Mouse (Mus musculus) lung, embryonic 16.5 days (tissue): ENCODE measurements around the gene Gramd1a. TPM values are rescaled to one million over a fixed set of nuclear protein-coding genes. Genes with fewer than 3 reads are reported as not detected.

Experiments used
- ATAC-seq: fragments of 200-750 bp; cut with Nextera tagmentation; 2 replicates; pipeline ENCODE4 v1.8.0; 2017; ENCODE audit warnings: low read depth, mild to moderate bottlenecking, moderate library complexity
- H3K27ac ChIP-seq: fragments of 300-500 bp; sonication (generic); 2 replicates; pipeline ENCODE4 v1.5.1; 2014; ENCODE audit warnings: mild to moderate bottlenecking, control low read depth, low read length
- H3K27me3 ChIP-seq: fragments of 300-500 bp; sonication (generic); 2 replicates; pipeline ENCODE4 v1.6.1; 2014; ENCODE audit warnings: low read depth, low read length, mixed read lengths; ENCODE audit not compliant: control insufficient read depth, insufficient read depth
- H3K36me3 ChIP-seq: fragments of 300-500 bp; sonication (generic); 2 replicates; pipeline ENCODE4 v1.6.1; 2014; ENCODE audit warnings: low read length; ENCODE audit not compliant: control insufficient read depth, insufficient read depth
- H3K4me1 ChIP-seq: fragments of 300-500 bp; sonication (generic); replicated peaks from 2 replicates; pipeline ENCODE4 v1.6.1; 2014; ENCODE audit warnings: low read length, mixed read lengths; ENCODE audit not compliant: control insufficient read depth, insufficient read depth
- H3K4me2 ChIP-seq: fragments of 300-500 bp; sonication (generic); 2 replicates; pipeline ENCODE4 v1.6.1; 2014; ENCODE audit warnings: low read depth, low read length, control low read depth
- H3K4me3 ChIP-seq: fragments of 300-500 bp; sonication (generic); 2 replicates; pipeline ENCODE4 v1.5.1; 2014; ENCODE audit warnings: mild to moderate bottlenecking, low read length, control low read depth
- H3K9ac ChIP-seq: fragments of 300-500 bp; sonication (generic); 2 replicates; pipeline ENCODE4 v1.6.1; 2014; ENCODE audit warnings: low read length, control low read depth
- H3K9me3 ChIP-seq: fragments of 300-500 bp; sonication (generic); 2 replicates; pipeline ENCODE4 v1.6.1; 2016; ENCODE audit warnings: low read length; ENCODE audit not compliant: control insufficient read depth
- WGBS: fragments of 180-500 bp; shearing (Covaris S2); extraction: QIAGEN DNeasy Blood & Tissue Kit; methylation state at CpG from one replicate; pipeline ENCODE4 v1.1.7; 2014; 5-methylcytosine and 5-hydroxymethylcytosine counted together
- polyA plus RNA-seq: library from polyadenylated mRNA; unstranded; fragments of >200 nt; fragmentation: Nextera tagmentation; extraction: Ambion mirVana; gene quantifications from 2 replicates; pipeline ENCODE4 v1.2.1, GENCODE M21; 2015

Gramd1a gene
- polyA plus RNA-seq, 1 experiment from 2014 or later, result 68.1 TPM

DNA sequence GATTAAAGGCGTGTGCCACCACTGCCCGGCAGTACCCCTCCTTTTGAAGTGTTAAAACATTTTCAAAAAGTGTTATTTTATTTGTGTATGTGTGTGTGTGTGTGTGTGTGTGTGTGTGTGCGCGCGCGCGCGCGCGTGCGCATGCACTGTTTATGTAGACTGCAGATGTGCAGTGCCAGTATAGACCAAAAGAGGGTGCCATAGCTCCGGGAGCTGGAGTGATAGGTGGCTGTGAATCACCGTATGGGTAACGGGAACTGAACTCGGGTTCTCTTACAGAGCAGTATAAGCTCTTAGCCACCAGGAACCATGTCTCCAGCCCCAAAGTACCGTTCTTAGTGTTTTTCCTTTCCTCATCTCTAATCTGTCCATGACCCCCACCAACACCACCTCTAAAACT is 10.8 kb downstream of the Gramd1a start:
- H3K27ac ChIP-seq, result no peak overlapping the region
- peaks cover 33% of the 10 kb centered on the region for H3K36me3 ChIP-seq
- H3K27me3 ChIP-seq, result no peaks in the 10 kb centered on the region
- no peak overlapping the region for H3K4me3 ChIP-seq
- no peak overlapping the region for H3K4me2 ChIP-seq
- no peaks in the 10 kb centered on the region for H3K9me3 ChIP-seq
- no peak for ATAC-seq
- WGBS, result 92% methylated on average over 16 of the region's 16 CpGs
- H3K9ac ChIP-seq, result no peak overlapping the region
- H3K4me1 ChIP-seq, result peaks cover 42% of the 10 kb centered on the region

DNA sequence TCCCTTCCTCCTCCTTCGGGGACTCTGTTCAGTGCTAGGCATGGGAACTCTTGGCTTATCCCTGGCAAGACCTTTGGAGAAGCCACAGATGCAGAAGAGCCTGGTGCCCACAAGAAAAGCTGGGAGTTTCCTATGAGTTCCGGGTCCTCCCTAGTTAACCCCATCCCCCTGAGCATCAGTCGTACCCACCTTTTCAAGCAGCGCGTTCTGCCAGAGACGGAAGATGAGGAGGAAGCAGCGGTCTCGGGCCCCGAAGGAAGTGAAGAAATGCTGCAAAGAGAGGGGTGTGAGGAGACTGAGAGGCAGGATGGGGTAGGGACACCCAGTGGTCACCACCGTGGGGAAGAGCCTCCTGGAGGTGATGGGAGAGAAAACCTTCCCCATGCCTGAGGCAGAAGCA is 14.8 kb downstream of the Gramd1a start:
- Histone ChIP-seq H3K27me3 (no peaks in the 10 kb centered on the region), H3K4me1 (peaks cover 5% of the 10 kb centered on the region), H3K4me3 (no peak overlapping the region), H3K9ac (no peak overlapping the region), H3K36me3 (peaks cover 58% of the 10 kb centered on the region), H3K27ac (no peak overlapping the region), H3K4me2 (no peak overlapping the region), H3K9me3 (no peaks in the 10 kb centered on the region)
- no peak for ATAC-seq
- WGBS, result 85% methylated on average over 10 of the region's 10 CpGs

DNA sequence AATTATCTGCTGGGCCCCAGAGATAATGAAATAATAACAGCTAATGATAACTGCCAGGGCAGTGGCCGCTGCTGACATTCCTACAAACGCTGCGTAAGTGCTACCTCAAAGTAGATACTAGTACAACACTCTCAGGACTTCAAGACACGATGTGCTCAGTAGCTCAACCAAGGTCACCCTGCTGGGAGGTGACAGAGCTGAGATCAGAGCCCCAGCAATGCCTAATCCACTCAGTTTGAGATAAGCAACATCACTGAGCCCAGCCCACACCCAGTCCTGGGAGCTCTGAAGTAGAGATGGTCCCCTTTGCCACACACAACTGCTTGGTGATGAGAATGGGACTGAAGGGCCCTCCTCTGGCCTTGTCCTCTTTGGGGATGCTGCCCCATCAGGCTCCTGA is 15.4 kb downstream of the Gramd1a start:
- 67% methylated on average over 4 of the region's 4 CpGs for WGBS
- Histone ChIP-seq H3K4me2 (no peak overlapping the region), H3K27ac (no peak overlapping the region), H3K36me3 (peaks cover 64% of the 10 kb centered on the region), H3K27me3 (no peaks in the 10 kb centered on the region), H3K9me3 (no peaks in the 10 kb centered on the region), H3K9ac (no peak overlapping the region), H3K4me1 (no peaks in the 10 kb centered on the region), H3K4me3 (no peak overlapping the region)
- ATAC-seq, result no peak

DNA sequence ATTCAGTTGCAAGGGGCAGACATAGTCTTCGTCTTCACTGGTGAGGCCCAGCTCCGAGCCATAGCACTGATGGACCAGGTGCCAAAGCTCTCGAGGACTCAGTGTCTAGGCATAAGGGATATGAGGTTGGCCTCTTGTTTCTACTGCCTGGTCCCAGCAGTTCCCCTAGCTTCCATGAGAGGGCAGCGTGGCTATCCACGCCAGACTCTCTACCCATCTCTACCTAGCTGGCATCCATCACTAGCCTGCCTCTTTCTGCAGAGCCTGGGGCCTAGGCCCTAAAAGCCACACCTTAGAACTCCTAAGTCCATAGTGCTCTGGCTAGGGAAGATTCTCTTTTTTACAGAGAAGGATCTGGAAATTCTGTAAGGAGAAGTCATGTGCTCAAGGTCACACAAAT is 15.9 kb downstream of the Gramd1a start:
- Histone ChIP-seq H3K4me3 (no peak overlapping the region), H3K36me3 (peaks cover 68% of the 10 kb centered on the region), H3K9ac (no peak overlapping the region), H3K4me2 (no peak overlapping the region), H3K4me1 (no peaks in the 10 kb centered on the region), H3K9me3 (no peaks in the 10 kb centered on the region), H3K27me3 (no peaks in the 10 kb centered on the region), H3K27ac (no peak overlapping the region)
- 66% methylated on average over 5 of the region's 5 CpGs for WGBS
- ATAC-seq, result peak; percentile 56

DNA sequence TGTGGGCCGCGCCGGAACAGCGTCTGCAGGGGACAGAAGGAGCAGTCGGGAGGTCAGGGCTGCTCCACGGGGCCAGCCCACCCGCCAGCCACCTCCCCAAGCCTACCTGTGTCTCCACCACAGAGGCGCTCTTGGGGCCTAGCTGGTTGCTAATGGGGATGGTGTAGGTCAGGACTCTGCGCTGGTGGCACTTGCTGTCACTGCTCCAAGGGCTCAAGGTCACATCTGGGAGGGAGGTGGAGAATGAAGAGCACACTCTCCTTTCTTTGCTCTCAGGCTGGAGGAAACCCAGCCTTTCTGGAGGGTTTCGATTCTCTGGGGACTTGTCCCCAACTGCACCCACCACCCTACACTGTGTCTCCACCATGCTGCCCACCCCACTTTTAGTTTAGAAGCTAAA is 20.0 kb downstream of the Gramd1a start:
- Histone ChIP-seq H3K4me2 (no peak overlapping the region), H3K4me3 (no peak overlapping the region), H3K9ac (no peak overlapping the region), H3K27ac (no peak overlapping the region), H3K27me3 (no peaks in the 10 kb centered on the region), H3K4me1 (no peaks in the 10 kb centered on the region), H3K9me3 (no peaks in the 10 kb centered on the region), H3K36me3 (peaks cover 78% of the 10 kb centered on the region)
- no peak for ATAC-seq
- WGBS, result 92% methylated on average over 10 of the region's 10 CpGs

DNA sequence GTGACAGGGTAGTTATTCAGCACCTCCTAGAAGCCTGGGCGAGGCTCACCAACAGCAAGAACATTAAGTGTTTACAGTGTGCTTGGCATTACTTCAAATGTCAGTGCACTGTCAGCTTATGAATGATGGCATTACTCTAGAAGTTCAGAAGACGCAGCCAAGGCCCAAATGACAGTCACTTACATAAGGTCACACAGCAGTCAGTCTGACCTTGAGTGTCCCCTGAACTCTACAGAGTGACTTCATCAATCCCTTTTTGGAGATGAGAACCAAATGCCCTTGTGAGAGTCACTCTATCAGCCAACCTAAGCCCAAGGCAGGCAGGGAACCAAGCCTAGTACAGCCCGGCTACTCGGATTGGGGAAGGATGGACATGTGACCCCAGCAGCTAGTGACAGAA is 23.8 kb downstream of the Gramd1a start:
- Histone ChIP-seq H3K9ac (no peak overlapping the region), H3K9me3 (no peaks in the 10 kb centered on the region), H3K27ac (no peak overlapping the region), H3K27me3 (peaks cover 8% of the 10 kb centered on the region; the same call in 1 of the 2 replicates), H3K4me2 (no peak overlapping the region), H3K4me3 (no peak overlapping the region), H3K36me3 (peaks cover 67% of the 10 kb centered on the region), H3K4me1 (peaks cover 4% of the 10 kb centered on the region)
- 76% methylated on average over 4 of the region's 4 CpGs for WGBS
- ATAC-seq, result no peak

DNA sequence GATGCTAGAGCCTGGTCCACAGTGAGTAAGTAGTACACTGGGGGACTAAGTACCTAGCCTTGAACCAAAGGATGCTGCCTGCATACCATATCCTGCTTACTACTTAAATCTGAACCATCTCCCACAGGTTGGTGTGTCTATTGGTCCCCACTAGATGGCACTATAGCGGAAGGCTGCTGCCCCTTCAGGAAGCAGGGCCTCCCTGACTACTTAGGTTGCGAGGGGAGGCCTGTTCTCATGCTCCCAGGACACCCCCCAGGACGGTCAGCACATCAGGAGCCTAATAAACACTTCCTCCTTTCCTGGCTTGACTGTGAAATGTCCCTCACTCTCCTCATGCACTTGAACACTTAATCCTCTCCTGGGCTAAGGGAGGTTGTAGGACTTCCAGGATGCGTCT is 24.9 kb downstream of the Gramd1a start:
- ATAC-seq, result no peak
- Histone ChIP-seq H3K36me3 (peaks cover 59% of the 10 kb centered on the region), H3K27ac (no peak overlapping the region), H3K4me3 (no peak overlapping the region), H3K9me3 (no peaks in the 10 kb centered on the region), H3K4me1 (peaks cover 9% of the 10 kb centered on the region), H3K9ac (no peak overlapping the region), H3K27me3 (peaks cover 18% of the 10 kb centered on the region), H3K4me2 (no peak overlapping the region)
- WGBS, result 31% methylated on average over 4 of the region's 4 CpGs

DNA sequence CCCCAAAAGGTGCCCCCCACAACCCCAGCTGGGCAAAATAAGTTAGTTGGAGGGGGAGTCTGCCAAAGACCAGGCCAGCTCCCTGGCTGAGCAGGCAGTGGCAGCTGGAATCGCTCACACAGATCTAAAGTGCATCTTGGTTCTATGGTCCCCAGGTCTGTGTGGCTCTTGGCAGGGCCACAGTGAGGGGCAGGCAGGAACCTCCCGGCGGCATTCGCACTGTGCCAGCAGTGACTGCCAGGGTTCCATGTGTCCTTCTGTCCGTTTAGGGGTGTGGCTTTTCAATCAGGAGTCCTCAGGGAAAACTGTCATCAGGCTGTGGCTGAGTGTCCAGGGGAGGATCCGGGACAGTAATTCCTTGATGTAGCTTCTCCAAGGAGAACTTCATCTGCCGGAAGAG is 25.5 kb downstream of the Gramd1a start:
- H3K4me3 ChIP-seq, result no peak overlapping the region
- H3K4me1 ChIP-seq, result peaks cover 9% of the 10 kb centered on the region
- H3K27ac ChIP-seq, result no peak overlapping the region
- no peak for ATAC-seq
- H3K4me2 ChIP-seq, result no peak overlapping the region
- WGBS, result 93% methylated on average over 7 of the region's 7 CpGs
- no peak overlapping the region for H3K9ac ChIP-seq
- peaks cover 24% of the 10 kb centered on the region for H3K27me3 ChIP-seq
- H3K9me3 ChIP-seq, result no peaks in the 10 kb centered on the region
- peaks cover 53% of the 10 kb centered on the region for H3K36me3 ChIP-seq

DNA sequence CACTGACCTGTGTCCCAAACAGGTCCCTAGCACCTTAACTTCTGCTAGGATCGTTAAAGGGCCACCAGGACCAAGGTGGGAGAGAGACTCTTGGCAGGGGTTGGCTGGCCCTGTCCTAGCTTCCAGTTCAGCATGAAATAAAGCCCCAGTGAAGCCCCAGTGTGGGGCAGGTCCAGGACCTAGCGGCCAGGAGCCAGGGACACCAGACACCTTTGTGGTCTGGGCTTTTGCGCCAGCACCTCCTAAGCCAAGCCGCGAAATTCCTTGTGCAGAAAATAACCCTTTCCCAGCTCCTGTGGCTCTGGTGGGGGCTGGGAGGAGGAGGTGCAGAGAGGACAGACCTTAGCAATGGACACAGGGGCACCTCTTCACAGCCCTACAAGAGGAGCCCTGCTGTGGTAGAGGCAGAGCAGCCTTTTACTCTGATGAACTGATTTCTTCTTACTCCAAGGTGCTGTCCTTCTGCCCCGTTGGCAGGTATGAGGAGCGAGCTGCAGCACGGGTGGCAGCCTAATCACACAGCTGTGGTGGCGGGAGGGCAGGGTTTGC is 27.5 kb downstream of the Gramd1a start:
- no peak overlapping the region for H3K9ac ChIP-seq
- peaks cover 24% of the 10 kb centered on the region for H3K27me3 ChIP-seq
- peaks cover 9% of the 10 kb centered on the region for H3K4me1 ChIP-seq
- peaks cover 34% of the 10 kb centered on the region for H3K36me3 ChIP-seq
- H3K9me3 ChIP-seq, result no peaks in the 10 kb centered on the region
- H3K4me2 ChIP-seq, result no peak overlapping the region
- no peak overlapping the region for H3K27ac ChIP-seq
- ATAC-seq, result no peak
- no peak overlapping the region for H3K4me3 ChIP-seq
- 61% methylated on average over 9 of the region's 9 CpGs for WGBS
